Mouse (Mus musculus) heart, embryonic 14.5 days (tissue): ENCODE measurements at regions not wholly inside any gene's neighbourhood (a gene's known extent, or its start where the extent isn't known, plus 50 kb on each side); places are given as distances from the start of the nearest gene placed in this dataset.

Experiments
- ATAC-seq: fragments of 200-750 bp; cut with Nextera tagmentation; 2 replicates; pipeline ENCODE4 v1.8.0; 2017; ENCODE audit warnings: low read depth, moderate TSS enrichment; ENCODE audit not compliant: insufficient number of reproducible peaks, insufficient read depth, low FRiP score
- H3K27ac ChIP-seq, 2 experiments: fragments of 200-500 bp in 1 of 2; fragments of 300-500 bp in 1 of 2; sonication (generic) in 1 of 2; replicated peaks in 1 of 2; 2 replicates each; pipeline ENCODE4 v1.5.1; 2012 to 2014; ENCODE audit warnings: low read depth in 2 of 2, low read length in 2 of 2, control low read depth in 1 of 2, mild to moderate bottlenecking in 1 of 2, mixed read lengths in 1 of 2; ENCODE audit not compliant: control insufficient read depth in 1 of 2, insufficient read depth in 1 of 2
- H3K27me3 ChIP-seq: fragments of 300-500 bp; sonication (generic); 2 replicates; pipeline ENCODE4 v1.6.1; 2014; ENCODE audit warnings: mild to moderate bottlenecking, low read length, control low read depth; ENCODE audit not compliant: control insufficient read depth, insufficient read depth
- H3K36me3 ChIP-seq: fragments of 300-500 bp; sonication (generic); 2 replicates; pipeline ENCODE4 v1.6.1; 2014; ENCODE audit warnings: mild to moderate bottlenecking, control low read depth, low read length, mixed read lengths; ENCODE audit not compliant: control insufficient read depth, insufficient read depth
- H3K4me1 ChIP-seq, 2 experiments: fragments of 200-500 bp in 1 of 2; fragments of 300-500 bp in 1 of 2; sonication (generic) in 1 of 2; 2 replicates each; pipeline ENCODE4 v1.6.1; 2012 to 2014; ENCODE audit warnings: low read length in 2 of 2, control low read depth in 1 of 2, mixed read lengths in 1 of 2; ENCODE audit not compliant: control insufficient read depth in 2 of 2, insufficient read depth in 2 of 2
- H3K4me2 ChIP-seq: fragments of 300-500 bp; sonication (generic); 2 replicates; pipeline ENCODE4 v1.6.1; 2014; ENCODE audit warnings: mild to moderate bottlenecking, low read length
- H3K4me3 ChIP-seq, 2 experiments: fragments of 200-500 bp in 1 of 2; fragments of 300-500 bp in 1 of 2; sonication (generic) in 1 of 2; 2 replicates each; pipeline ENCODE4 v1.5.1; 2012 to 2014; ENCODE audit warnings: low read length in 2 of 2, mild to moderate bottlenecking in 2 of 2, control low read depth in 1 of 2, low read depth in 1 of 2, moderate library complexity in 1 of 2; ENCODE audit not compliant: control insufficient read depth in 1 of 2, insufficient read depth in 1 of 2
- H3K9ac ChIP-seq: fragments of 300-500 bp; sonication (generic); 2 replicates; pipeline ENCODE4 v1.6.1; 2014; ENCODE audit warnings: mild to moderate bottlenecking, low read length
- H3K9me3 ChIP-seq: fragments of 300-500 bp; sonication (generic); 2 replicates; pipeline ENCODE4 v1.6.1; 2016; ENCODE audit warnings: low read length, control low read depth; ENCODE audit not compliant: control insufficient read depth
- WGBS: fragments of 180-500 bp; shearing (Covaris S2); extraction: QIAGEN DNeasy Blood & Tissue Kit; methylation state at CpG from one replicate; pipeline ENCODE4 v1.1.7; 2014; 5-methylcytosine and 5-hydroxymethylcytosine counted together

DNA sequence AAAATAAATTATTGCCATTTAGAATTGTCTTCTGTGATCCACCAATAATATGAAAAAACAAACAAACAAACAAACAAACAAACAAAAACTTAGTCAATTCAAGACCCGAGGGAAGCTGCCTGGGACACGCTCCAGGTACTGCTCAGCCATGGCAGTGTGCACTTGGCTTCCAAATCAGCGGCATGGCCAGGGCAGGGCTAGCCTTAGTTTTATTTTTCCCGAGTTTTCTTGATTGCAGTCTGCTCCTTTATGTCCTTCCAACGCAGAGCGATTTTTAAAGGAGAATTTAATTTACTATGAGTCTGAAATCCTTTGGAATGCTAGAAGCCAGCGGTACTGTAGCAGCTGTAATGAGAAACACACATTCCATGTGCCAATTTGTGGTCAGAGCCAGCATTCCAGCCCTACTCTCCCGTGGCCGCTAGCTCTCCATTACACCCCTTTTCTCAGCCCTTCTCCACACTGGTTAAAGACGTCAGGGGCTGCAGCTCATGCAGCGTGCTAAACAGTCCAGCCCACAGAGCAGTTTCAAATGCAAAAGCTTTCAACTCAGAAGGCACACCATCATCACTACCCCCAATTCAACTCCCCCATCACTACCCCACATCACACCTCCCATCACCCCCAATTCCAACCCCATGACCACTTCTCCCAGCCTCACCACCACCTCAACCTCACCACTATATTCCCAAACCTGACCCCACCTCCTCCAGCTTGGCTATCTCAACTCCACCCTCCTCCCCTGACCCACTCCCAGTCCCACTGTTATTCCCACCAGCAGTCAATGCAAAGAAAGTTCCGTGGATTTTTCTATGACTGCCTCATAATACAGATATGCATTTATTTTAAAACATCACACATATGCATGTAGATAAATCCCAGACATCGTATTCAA is 187.9 kb upstream of the Gas1 start:
- Histone ChIP-seq H3K27me3 (no peaks in the 10 kb centered on the region), H3K4me2 (no peak overlapping the region), H3K27ac (no peak overlapping the region), H3K4me1 (peaks cover 0 to 3% of the 10 kb centered on the region in 2 experiments; a peak in 1 of 4 replicates), H3K36me3 (no peaks in the 10 kb centered on the region), H3K4me3 (no peak overlapping the region), H3K9ac (no peak overlapping the region), H3K9me3 (no peaks in the 10 kb centered on the region)
- ATAC-seq = no peak
- 55% methylated on average over 13 of the region's 13 CpGs for WGBS

DNA sequence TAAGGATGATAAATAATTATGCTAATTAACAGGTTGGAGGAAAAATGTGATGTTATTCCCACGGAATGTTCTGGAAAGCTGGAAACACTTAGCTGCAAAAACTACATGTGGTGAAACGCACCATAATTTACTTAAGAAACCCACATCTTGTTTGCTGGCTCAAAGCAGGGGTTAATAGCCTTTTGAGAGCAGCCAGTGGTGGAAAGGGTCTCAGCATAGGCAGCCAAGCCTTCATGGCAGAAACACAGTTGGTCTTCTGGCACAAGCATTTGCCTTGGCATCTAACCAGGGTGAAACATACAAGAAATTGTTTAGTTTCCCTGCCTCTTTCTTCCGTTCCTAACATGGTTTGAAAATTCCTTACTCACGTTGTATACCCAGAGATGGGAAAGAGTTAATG is 192.1 kb upstream of the Gas1 start:
- Histone ChIP-seq H3K9ac (no peak overlapping the region), H3K9me3 (no peaks in the 10 kb centered on the region), H3K27ac (no peak overlapping the region), H3K4me3 (no peak overlapping the region), H3K4me1 (peaks cover 0 to 3% of the 10 kb centered on the region in 2 experiments; a peak in 1 of 4 replicates), H3K4me2 (no peak overlapping the region), H3K27me3 (no peaks in the 10 kb centered on the region), H3K36me3 (no peaks in the 10 kb centered on the region)
- no peak for ATAC-seq
- 77% methylated on average over 4 of the region's 4 CpGs for WGBS

DNA sequence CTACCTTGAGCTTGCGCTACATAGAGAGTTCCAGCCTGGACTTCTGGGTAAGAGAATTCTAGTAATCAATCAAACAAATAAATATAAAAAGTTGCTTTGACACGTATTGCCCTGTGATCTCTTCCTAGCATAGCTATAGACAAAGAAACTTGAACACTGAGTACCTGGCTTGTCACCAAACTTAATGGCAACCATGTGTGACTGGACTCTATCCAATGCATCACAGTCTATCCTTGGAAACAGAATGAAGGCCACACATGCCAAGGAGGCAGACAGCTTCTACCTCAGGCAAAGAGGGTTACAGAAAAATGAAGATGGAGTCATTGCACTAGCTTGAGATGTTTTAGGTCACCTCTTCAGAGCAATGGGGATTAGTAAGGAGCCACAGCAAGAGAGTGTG is 194.5 kb upstream of the Gas1 start:
- Histone ChIP-seq H3K9ac (no peak overlapping the region), H3K4me3 (no peak overlapping the region), H3K4me1 (no peaks in the 10 kb centered on the region), H3K4me2 (no peak overlapping the region), H3K27ac (no peak overlapping the region), H3K27me3 (no peaks in the 10 kb centered on the region), H3K36me3 (no peaks in the 10 kb centered on the region), H3K9me3 (no peaks in the 10 kb centered on the region)
- no peak for ATAC-seq
- WGBS = 82% methylated on average over 2 of the region's 2 CpGs

DNA sequence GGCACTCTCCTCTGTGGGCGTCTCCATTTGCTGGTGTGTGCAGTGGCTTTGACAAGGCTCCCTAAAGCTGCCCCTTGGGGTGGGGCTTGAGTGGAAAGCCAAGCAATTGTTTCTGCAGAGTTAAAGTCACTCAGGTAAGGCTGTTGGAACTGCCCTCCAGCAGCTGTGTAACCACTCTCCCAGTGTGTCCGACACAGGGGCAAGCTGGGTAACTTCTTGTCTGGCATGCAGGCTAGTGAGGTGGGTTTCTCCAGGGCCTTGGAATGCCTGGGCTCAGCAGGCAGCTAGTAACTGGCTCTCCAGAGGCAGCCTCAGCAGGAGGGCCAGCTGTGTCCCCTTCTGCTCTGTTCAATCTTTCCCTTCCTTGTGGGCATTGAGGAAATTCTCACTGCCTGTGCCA is 199.5 kb upstream of the Gas1 start:
- H3K4me1 ChIP-seq = no peaks in the 10 kb centered on the region
- no peak overlapping the region for H3K27ac ChIP-seq
- no peak overlapping the region for H3K9ac ChIP-seq
- no peaks in the 10 kb centered on the region for H3K36me3 ChIP-seq
- H3K4me2 ChIP-seq = no peak overlapping the region
- H3K4me3 ChIP-seq = no peak overlapping the region
- whole genome bisulfite sequencing = 58% methylated on average over 2 of the region's 2 CpGs
- no peak for ATAC-seq
- H3K9me3 ChIP-seq = no peaks in the 10 kb centered on the region
- H3K27me3 ChIP-seq = no peaks in the 10 kb centered on the region

DNA sequence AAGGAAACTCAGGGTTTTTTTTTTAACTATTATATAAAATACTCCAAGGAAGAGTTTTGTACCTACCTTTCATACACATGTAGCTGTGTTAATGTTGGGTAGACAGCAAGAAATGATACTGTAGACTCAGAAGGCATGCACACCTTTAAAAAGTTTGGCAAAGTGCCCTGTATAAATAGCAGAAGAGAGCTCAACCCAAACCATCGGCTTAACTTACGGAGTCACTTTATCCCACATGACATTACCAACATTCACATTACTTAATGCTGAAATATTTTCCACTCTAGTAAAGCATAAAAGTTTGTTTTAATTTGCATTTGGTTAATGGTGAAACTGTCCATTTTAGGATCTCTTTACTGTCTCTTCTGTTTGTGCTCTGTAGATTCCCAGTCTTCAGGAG is 205.7 kb upstream of the Gas1 start:
- H3K27ac ChIP-seq = no peak overlapping the region
- no peaks in the 10 kb centered on the region for H3K4me1 ChIP-seq
- H3K9ac ChIP-seq = no peak overlapping the region
- H3K27me3 ChIP-seq = no peaks in the 10 kb centered on the region
- WGBS = 65% methylated on average over 2 of the region's 2 CpGs
- no peaks in the 10 kb centered on the region for H3K36me3 ChIP-seq
- no peak overlapping the region for H3K4me3 ChIP-seq
- H3K9me3 ChIP-seq = no peaks in the 10 kb centered on the region
- no peak overlapping the region for H3K4me2 ChIP-seq
- no peak for ATAC-seq

DNA sequence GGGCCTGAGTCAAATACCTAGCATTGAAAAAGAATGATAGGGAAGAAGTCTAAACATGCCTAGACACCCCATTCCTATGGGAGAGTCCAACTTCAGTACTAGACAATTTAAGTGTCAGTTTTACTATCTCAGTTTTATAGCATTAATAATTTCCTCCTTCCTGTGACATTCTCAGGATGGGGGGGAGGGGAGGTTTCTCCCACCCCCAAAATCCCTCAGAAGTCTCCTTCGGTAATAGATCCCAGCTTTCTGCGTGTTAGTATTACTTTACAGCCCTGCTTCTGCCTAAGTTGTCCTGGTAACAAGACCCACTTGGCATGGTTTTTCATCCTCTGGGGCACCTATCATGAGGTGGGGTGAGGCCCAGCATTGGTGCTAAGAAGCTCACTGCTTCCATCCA is 202.9 kb upstream of the Dapk1 start:
- Histone ChIP-seq H3K4me3 (no peak overlapping the region), H3K27ac (no peak overlapping the region), H3K4me1 (no peaks in the 10 kb centered on the region), H3K27me3 (no peaks in the 10 kb centered on the region), H3K9me3 (0 out of 2 replicates have a peak, but pooled peaks cover 2% of the 10 kb centered on the region), H3K36me3 (no peaks in the 10 kb centered on the region), H3K9ac (no peak overlapping the region), H3K4me2 (no peak overlapping the region)
- ATAC-seq = no peak
- WGBS = 82% methylated on average over 2 of the region's 2 CpGs

DNA sequence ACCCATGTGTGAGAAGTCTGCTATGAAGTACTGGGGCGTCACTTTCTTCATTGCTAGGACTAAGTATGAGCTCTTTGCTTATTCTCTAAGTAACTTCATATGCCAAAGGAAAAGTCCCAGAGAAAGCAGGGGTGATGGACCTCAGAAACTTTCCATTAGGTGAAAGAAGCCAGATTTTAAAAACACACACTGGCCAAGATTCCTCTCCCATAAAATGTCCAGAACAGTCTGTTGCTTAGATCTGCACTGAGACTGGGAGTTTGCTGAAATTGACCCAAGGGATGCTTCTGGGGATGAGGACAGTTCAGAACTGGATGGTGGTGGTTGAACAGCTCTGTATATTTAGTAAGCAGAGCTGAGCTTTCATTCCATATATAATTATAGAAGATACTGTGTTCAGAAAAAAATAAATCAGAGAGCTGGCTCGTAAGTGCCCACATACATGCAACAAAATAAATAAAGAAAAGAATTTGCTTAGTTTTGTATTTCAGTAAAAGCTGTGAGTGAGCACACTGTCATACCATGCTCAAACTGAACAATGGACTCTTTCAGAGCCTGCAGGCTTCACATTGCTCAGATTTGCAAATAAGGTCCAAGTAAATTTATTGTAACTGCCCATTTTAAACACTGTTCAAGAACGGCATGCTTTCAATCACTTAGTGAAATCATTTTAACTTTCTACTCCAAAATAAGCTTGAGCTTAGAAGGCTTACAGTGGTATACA is 200.8 kb upstream of the Dapk1 start:
- Histone ChIP-seq H3K27ac (no peak overlapping the region), H3K4me3 (no peak overlapping the region), H3K27me3 (no peaks in the 10 kb centered on the region), H3K4me2 (no peak overlapping the region), H3K9ac (no peak overlapping the region), H3K4me1 (no peaks in the 10 kb centered on the region), H3K9me3 (0 out of 2 replicates have a peak, but pooled peaks cover 2% of the 10 kb centered on the region), H3K36me3 (no peaks in the 10 kb centered on the region)
- ATAC-seq = no peak
- 78% methylated on average over 3 of the region's 3 CpGs for WGBS
